8 mouse cellular contexts compared by ENCODE assay signal in the genomic region with DNA sequence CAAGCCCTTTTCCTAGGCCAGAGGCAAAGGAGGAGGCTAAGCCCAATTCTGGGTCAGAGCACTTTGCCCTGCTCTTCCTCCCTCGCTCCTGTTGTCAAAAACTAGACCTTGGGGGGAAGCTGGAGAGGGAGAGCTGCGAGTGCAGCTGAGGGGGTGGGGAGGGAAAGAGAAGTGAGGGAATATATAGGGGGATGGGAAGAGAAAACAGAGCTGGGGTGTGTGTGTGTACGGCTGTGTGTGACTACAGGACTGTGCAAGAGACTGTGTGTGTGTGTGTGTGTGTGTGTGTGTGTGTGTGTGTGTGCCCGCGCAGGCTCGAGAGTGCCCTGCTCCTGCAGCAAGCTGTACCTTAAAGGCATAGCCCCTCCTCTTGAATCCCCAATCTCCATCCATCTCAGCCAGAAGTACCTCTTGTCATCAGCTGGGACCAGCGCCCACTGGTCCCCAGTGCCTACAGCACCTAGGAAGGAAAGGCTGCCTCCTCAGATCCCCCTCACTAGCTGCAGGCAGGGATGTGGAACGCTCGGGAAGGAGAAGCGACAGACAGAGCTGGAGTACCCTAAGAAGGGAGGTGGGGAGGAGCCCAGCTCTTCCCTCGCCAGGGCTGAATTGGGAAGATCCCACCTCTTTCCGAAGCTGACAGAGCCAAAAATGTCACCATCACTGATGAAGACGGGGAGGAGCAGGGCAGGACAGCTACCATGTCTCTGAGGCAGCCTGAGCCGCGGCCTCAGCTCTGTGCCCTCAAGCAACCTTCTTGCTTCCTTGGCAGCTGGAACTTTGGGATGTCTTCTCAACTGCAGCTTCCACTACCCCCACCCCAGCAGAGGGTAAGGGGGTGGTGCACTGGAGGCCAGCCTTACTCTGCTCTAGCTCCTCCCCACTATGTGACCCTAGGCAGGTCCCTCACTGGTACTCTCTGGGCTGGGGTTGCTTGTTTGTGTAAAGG. TPM values are rescaled to one million over a fixed set of nuclear protein-coding genes. Genes with fewer than 3 reads are reported as not detected.
DNase-seq lines count a peak whose midpoint lies in the region; ATAC-seq and TF ChIP-seq lines count a peak whose summit lies in the region.

No protein-coding gene starts in this region.

- no peaks in the 10 kb centered on the region for H3K36me3 ChIP-seq in heart, embryonic 10.5 days
- peaks cover 21% of the 10 kb centered on the region for H3K36me3 ChIP-seq in E14TG2a.4 (ENCODE audit: insufficient read depth, low read length)
- H3K36me3 ChIP-seq in forebrain, embryonic 11.5 days (ENCODE audit: control insufficient read depth, insufficient read depth, low read length) = no peaks in the 10 kb centered on the region
- no peaks in the 10 kb centered on the region for H3K36me3 ChIP-seq in liver, embryonic 14.5 days (replicated peaks; ENCODE audit: control insufficient read depth, insufficient read depth, low read depth)

- no peak for TF ChIP-seq CTCF in E14TG2a.4 (conservative IDR thresholded peaks at IDR 0.05; ENCODE audit: low read length)
- TF ChIP-seq CTCF in liver, embryonic 14.5 days (IDR thresholded peaks at IDR 0.05; ENCODE audit: low read depth) = no peak

- H3K4me1 ChIP-seq in heart, embryonic 10.5 days = peaks cover 44% of the 10 kb centered on the region
- peaks cover 93% of the 10 kb centered on the region for H3K4me1 ChIP-seq in E14TG2a.4 (replicated peaks; ENCODE audit: low read depth, low read length)
- peaks cover 27% of the 10 kb centered on the region for H3K4me1 ChIP-seq in forebrain, embryonic 11.5 days (replicated peaks; ENCODE audit: control insufficient read depth, insufficient read depth, low read length)
- H3K4me1 ChIP-seq in liver, embryonic 14.5 days (replicated peaks; ENCODE audit: control insufficient read depth in 2 of 2, insufficient read depth in 2 of 2, low read length in 1 of 2) = peaks cover 0 to under 1% of the 10 kb centered on the region in 2 experiments; a peak in 1 of 4 replicates

- peak overlapping the region; percentile 46 for H3K4me3 ChIP-seq in heart, embryonic 10.5 days
- H3K4me3 ChIP-seq in E14TG2a.4 (replicated peaks; ENCODE audit: low read length) = peak overlapping the region; percentile 81
- H3K4me3 ChIP-seq in forebrain, embryonic 11.5 days (ENCODE audit: low read depth, low read length) = no peak overlapping the region; the same call in 1 of the 2 replicates
- no peak overlapping the region for H3K4me3 ChIP-seq in liver, embryonic 14.5 days (ENCODE audit: insufficient read depth in 1 of 2, low read depth in 2 of 2, low read length in 2 of 2)

- peaks cover 7% of the 10 kb centered on the region; the same call in 1 of the 2 replicates for H3K27me3 ChIP-seq in heart, embryonic 10.5 days (ENCODE audit: insufficient read depth, poor library complexity, severe bottlenecking)
- no peaks in the 10 kb centered on the region for H3K27me3 ChIP-seq in E14TG2a.4 (ENCODE audit: insufficient read depth, low read length)
- no peaks in the 10 kb centered on the region for H3K27me3 ChIP-seq in forebrain, embryonic 11.5 days (ENCODE audit: control insufficient read depth, insufficient read depth, low read length)
- peaks cover 2% of the 10 kb centered on the region; the same call in 1 of the 2 replicates for H3K27me3 ChIP-seq in liver, embryonic 14.5 days (ENCODE audit: control insufficient read depth, insufficient read depth, low read length)

- no peak for TF ChIP-seq EP300 in liver, embryonic 14.5 days (IDR thresholded peaks at IDR 0.05; ENCODE audit: low read depth)

- intact Hi-C loops in heart, postnatal 25 days (cut with DNase I) = no loop called here

- H3K4me2 ChIP-seq in forebrain, embryonic 11.5 days (ENCODE audit: low read depth, low read length, severe bottlenecking) = peak overlapping the region; percentile 33
- H3K4me2 ChIP-seq in liver, embryonic 14.5 days (ENCODE audit: low read depth) = no peak overlapping the region

- peak overlapping the region; percentile 80 for H3K27ac ChIP-seq in heart, embryonic 10.5 days
- peak overlapping the region; percentile 57 for H3K27ac ChIP-seq in forebrain, embryonic 11.5 days (ENCODE audit: low read depth, low read length)
- no peak overlapping the region for H3K27ac ChIP-seq in liver, embryonic 14.5 days

- WGBS in heart, embryonic 10.5 days = 9% methylated on average over 15 of the region's 15 CpGs
- 6% methylated on average over 15 of the region's 15 CpGs for WGBS in forebrain, embryonic 11.5 days
- WGBS in liver, embryonic 14.5 days (ENCODE audit: insufficient replicate concordance) = 32% methylated on average over 15 of the region's 15 CpGs

- peak; percentile 73 for ATAC-seq in forebrain, embryonic 11.5 days (replicated peaks; ENCODE audit: low FRiP score)
- 0 out of 2 replicates have a peak, but pooled peaks have one; percentile 31 for ATAC-seq in liver, embryonic 14.5 days (ENCODE audit: insufficient read depth)

- DNase-seq in heart, embryonic 10.5 days (ENCODE audit: low spot score) = peak; percentile 73
- DNase-seq in heart, postnatal 25 days (ENCODE audit: low spot score) = no peak
- DNase-seq in forebrain, embryonic 11.5 days (ENCODE audit: low spot score) = no peak
- no peak for DNase-seq in liver, embryonic 14.5 days (ENCODE audit: low read depth in 3 of 3, low spot score in 3 of 3)
- no peak for DNase-seq in urinary bladder, adult 2 months (ENCODE audit: low spot score)
- DNase-seq in frontal cortex, postnatal 25 days (ENCODE audit: low spot score in 2 of 2) = no peak
- DNase-seq in spleen, postnatal 10 days (ENCODE audit: low spot score in 2 of 2) = no peak

- H3K9me3 ChIP-seq in heart, embryonic 10.5 days = no peaks in the 10 kb centered on the region
- no peaks in the 10 kb centered on the region for H3K9me3 ChIP-seq in E14TG2a.4 (ENCODE audit: low read length)
- H3K9me3 ChIP-seq in forebrain, embryonic 11.5 days (ENCODE audit: control insufficient read depth, low read length) = no peaks in the 10 kb centered on the region
- H3K9me3 ChIP-seq in liver, embryonic 14.5 days (ENCODE audit: control insufficient read depth, low read length) = no peaks in the 10 kb centered on the region

- H3K9ac ChIP-seq in forebrain, embryonic 11.5 days (ENCODE audit: low read length) = peak overlapping the region; percentile 53
- H3K9ac ChIP-seq in liver, embryonic 14.5 days (replicated peaks) = no peak overlapping the region

RNA-seq across cellular contexts. Expression of gene Acot11, which starts 49.8 kb away (rescaled TPM):
- polyA plus RNA-seq in heart, embryonic 10.5 days (2016; fragmentation: Nextera tagmentation; extraction: Ambion mirVana) = 3.5 and 5.6 TPM in 2 replicates
- 10 to 100 TPM; 28.6 to 37.1 TPM for total RNA-seq in heart, postnatal 25 days (2021)
- polyA plus RNA-seq in forebrain, embryonic 11.5 days (2014; fragmentation: Nextera tagmentation; extraction: Ambion mirVana) = 1.6 and 1.8 TPM in 2 replicates
- polyA plus RNA-seq in liver, embryonic 14.5 days (2012; rRNA removed) = 3.9 and 4.1 TPM in 2 replicates
- polyA plus RNA-seq in liver, embryonic 14.5 days (2014; fragmentation: Nextera tagmentation; extraction: Ambion mirVana) = 4.1 and 5.1 TPM in 2 replicates
- polyA plus RNA-seq in urinary bladder, adult 2 months (2012; rRNA removed) = 7.2 and 11.2 TPM in 2 replicates

RNA-seq across cellular contexts. Expression of gene Ssbp3, which starts 55.9 kb away (rescaled TPM):
- 69.6 and 139 TPM in 2 replicates for polyA plus RNA-seq in heart, embryonic 10.5 days (2016; fragmentation: Nextera tagmentation; extraction: Ambion mirVana)
- 10 to 100 TPM; 41.6 to 45.0 TPM for total RNA-seq in heart, postnatal 25 days (2021)
- polyA plus RNA-seq in forebrain, embryonic 11.5 days (2014; fragmentation: Nextera tagmentation; extraction: Ambion mirVana) = 135 and 138 TPM in 2 replicates
- polyA plus RNA-seq in liver, embryonic 14.5 days (2012; rRNA removed) = 48.4 and 52.1 TPM in 2 replicates
- polyA plus RNA-seq in liver, embryonic 14.5 days (2014; fragmentation: Nextera tagmentation; extraction: Ambion mirVana) = 33.0 and 37.9 TPM in 2 replicates
- polyA plus RNA-seq in urinary bladder, adult 2 months (2012; rRNA removed) = 59.0 and 71.8 TPM in 2 replicates

Comparison
In these comparisons a context has a peak if more than half of its experiments do, and no peak if none do; other contexts are left out.
1. H3K4me3 ChIP-seq: peak in heart, embryonic 10.5 days (single experiment) and E14TG2a.4 (single experiment); none in forebrain, embryonic 11.5 days (single experiment) and liver, embryonic 14.5 days (0 of 2).